Mouse (Mus musculus) neural tube, embryonic 13.5 days (tissue): ENCODE results near the gene Ube2j1. TPM values are rescaled to one million over a fixed set of nuclear protein-coding genes. Genes with fewer than 3 reads are reported as not detected.
A peak's percentile ranks its signal among the peaks of the same experiment; 100 is the strongest.
"Not testable (repeated sequence)": the region's sequence is repeated elsewhere in the genome, so short reads cannot be mapped to it uniquely, and the experiment has no call there.

ENCODE experiments used
- ATAC-seq: fragments of 200-750 bp; cut with Nextera tagmentation; 2 replicates; pipeline ENCODE4 v1.8.0; 2017; ENCODE audit warnings: low read depth, mild to moderate bottlenecking, moderate TSS enrichment, moderate library complexity
- H3K27ac ChIP-seq: fragments of 300-500 bp; sonication (generic); replicated peaks from 2 replicates; pipeline ENCODE4 v1.5.1; 2015; ENCODE audit warnings: moderate library complexity, mild to moderate bottlenecking, inconsistent platforms
- H3K27me3 ChIP-seq: fragments of 300-500 bp; sonication (generic); 2 replicates; pipeline ENCODE4 v1.6.1; 2015; ENCODE audit warnings: mild to moderate bottlenecking, inconsistent platforms
- H3K36me3 ChIP-seq: fragments of 300-500 bp; sonication (generic); 2 replicates; pipeline ENCODE4 v1.6.1; 2015; ENCODE audit warnings: mild to moderate bottlenecking, inconsistent platforms
- H3K4me1 ChIP-seq: fragments of 300-500 bp; sonication (generic); replicated peaks from 2 replicates; pipeline ENCODE4 v1.6.1; 2015; ENCODE audit warnings: inconsistent platforms
- H3K4me2 ChIP-seq: fragments of 300-500 bp; sonication (generic); 2 replicates; pipeline ENCODE4 v1.6.1; 2015; ENCODE audit warnings: inconsistent platforms, mild to moderate bottlenecking, moderate library complexity
- H3K4me3 ChIP-seq: fragments of 300-500 bp; sonication (generic); 2 replicates; pipeline ENCODE4 v1.5.1; 2015; ENCODE audit warnings: mild to moderate bottlenecking, inconsistent platforms
- H3K9ac ChIP-seq: fragments of 300-500 bp; sonication (generic); 2 replicates; pipeline ENCODE4 v1.6.1; 2015; ENCODE audit warnings: moderate library complexity, mild to moderate bottlenecking, inconsistent platforms
- H3K9me3 ChIP-seq: fragments of 300-500 bp; sonication (generic); 2 replicates; pipeline ENCODE4 v1.6.1; 2016; ENCODE audit warnings: inconsistent platforms
- WGBS: fragments of 180-500 bp; shearing (Covaris S2); methylation state at CpG from one replicate; pipeline ENCODE4 v1.1.7; 2015; 5-methylcytosine and 5-hydroxymethylcytosine counted together
- polyA plus RNA-seq: library from polyadenylated mRNA; unstranded; fragments of >200 nt; fragmentation: Nextera tagmentation; extraction: Ambion mirVana; gene quantifications from 2 replicates; pipeline ENCODE4 v1.2.1, GENCODE M21; 2015

The Ube2j1 gene
- polyA plus RNA-seq, 1 experiment from 2014 or later: 63.9 TPM

- Histone ChIP-seq H3K27ac (no peak overlapping the region), H3K4me3 (no peak overlapping the region), H3K9ac (no peak overlapping the region), H3K9me3 (no peaks in the 10 kb centered on the region), H3K4me1 (no peaks in the 10 kb centered on the region), H3K4me2 (no peak overlapping the region), H3K27me3 (no peaks in the 10 kb centered on the region), H3K36me3 (peaks cover 19% of the 10 kb centered on the region)
- ATAC-seq: no peak
- WGBS: 98% methylated on average over 5 of the region's 5 CpGs
Measured at GRCm38 (mm10) chr4:32996083-32996482, 35.1 kb upstream of the Ube2j1 start.

DNA sequence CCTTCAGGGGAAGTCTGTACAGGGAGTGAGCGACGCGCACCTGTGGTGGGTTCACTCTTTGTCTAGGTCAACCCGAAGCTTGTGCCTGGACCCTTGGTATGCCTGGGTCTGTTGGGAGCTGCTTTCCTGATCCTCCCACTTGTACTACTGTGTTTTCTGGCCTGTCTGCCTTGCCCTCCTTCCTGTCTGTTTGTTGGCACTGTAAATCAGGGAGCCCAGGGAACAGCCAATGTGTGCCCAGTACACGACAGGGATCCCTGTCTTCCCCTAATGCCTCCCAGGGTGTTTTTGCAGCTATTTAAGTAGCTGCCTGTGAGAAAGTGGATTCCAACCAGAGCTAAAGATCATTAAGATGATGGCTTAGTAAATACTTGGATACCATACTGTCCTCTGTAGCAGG lies 33.6 kb upstream of the Ube2j1 start:
- no peak overlapping the region for H3K4me2 ChIP-seq
- no peak overlapping the region for H3K27ac ChIP-seq
- no peaks in the 10 kb centered on the region for H3K9me3 ChIP-seq
- no peaks in the 10 kb centered on the region for H3K27me3 ChIP-seq
- H3K4me1 ChIP-seq: no peaks in the 10 kb centered on the region
- H3K4me3 ChIP-seq: no peak overlapping the region
- 83% methylated on average over 5 of the region's 5 CpGs for WGBS
- H3K9ac ChIP-seq: no peak overlapping the region
- peaks cover 19% of the 10 kb centered on the region for H3K36me3 ChIP-seq
- no peak for ATAC-seq

DNA sequence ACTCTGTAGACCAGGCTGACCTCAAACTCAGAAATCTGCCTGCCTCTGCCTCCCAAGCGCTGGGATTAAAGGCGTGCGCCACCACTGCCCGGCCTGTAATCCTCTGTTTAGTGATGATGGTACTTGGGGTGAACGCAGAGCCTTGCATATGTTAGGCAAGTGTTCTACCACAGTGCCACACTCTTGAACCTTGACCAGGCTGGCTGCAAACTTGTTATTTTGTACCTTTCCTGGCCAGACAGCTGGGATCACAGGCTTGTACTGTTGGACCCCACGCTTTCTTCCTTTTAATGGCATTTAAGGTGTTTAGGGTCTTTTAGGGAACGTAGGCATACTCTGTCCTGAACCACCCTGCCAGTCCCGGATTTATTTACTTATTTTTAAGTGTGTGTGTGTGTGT lies 32.2 kb upstream of the Ube2j1 start:
- Histone ChIP-seq H3K27me3 (no peaks in the 10 kb centered on the region), H3K27ac (no peak overlapping the region), H3K9ac (no peak overlapping the region), H3K36me3 (peaks cover 25% of the 10 kb centered on the region), H3K4me1 (no peaks in the 10 kb centered on the region), H3K9me3 (no peaks in the 10 kb centered on the region), H3K4me3 (no peak overlapping the region), H3K4me2 (no peak overlapping the region)
- ATAC-seq: no peak
- WGBS: 96% methylated on average over 8 of the region's 8 CpGs

GRCm38 (mm10) chr4:33002081-33002480 lies 29.1 kb upstream of the Ube2j1 start:
- Histone ChIP-seq H3K4me2 (no peak overlapping the region), H3K36me3 (peaks cover 47% of the 10 kb centered on the region), H3K9me3 (no peaks in the 10 kb centered on the region), H3K9ac (no peak overlapping the region), H3K4me3 (no peak overlapping the region), H3K27me3 (no peaks in the 10 kb centered on the region), H3K4me1 (no peaks in the 10 kb centered on the region), H3K27ac (no peak overlapping the region)
- WGBS: 89% methylated on average over 3 of the region's 3 CpGs
- ATAC-seq: no peak

DNA sequence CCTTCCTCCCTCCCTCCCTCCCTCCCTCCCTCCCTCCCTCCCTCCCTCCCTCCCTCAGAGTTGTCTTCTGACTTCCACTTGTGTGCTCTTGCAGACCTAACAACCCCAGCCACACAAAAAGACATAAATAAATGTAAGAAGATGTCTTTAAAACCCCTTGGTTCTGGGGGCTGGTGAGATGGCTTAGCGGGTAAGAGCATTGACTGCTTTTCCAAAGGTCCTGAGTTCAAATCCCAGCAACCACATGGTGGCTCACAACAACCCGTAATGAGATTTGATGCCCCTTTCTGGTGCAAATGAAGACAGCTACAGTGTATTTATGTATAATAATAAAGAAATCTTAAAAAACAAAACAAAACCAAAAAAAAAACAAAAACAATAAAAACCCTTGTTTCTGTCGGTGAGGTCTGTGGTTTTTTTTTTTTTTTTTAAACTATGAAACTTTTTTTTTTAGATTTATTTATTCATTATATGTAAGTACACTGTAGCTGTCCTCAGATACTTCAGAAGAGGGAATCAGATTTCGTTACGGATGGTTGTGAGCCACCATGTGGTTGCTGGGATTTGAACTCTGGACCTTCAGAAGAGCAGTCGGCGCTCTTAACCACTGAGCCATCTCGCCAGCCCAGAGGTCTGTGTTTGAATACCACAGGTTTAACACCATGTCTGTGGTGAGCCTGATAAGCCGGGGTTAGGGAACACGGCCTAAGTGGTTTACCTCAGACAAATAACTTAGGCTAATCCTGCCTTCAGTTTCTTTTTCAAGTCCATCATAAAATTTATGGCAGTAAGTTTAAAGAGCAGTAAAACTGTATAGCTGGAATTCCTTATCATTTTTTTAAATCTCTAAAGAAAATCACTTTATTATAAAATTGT lies 25.4 kb upstream of the Ube2j1 start:
- H3K9me3 ChIP-seq, H3K4me1 ChIP-seq, H3K9ac ChIP-seq, H3K4me3 ChIP-seq, ATAC-seq, H3K27ac ChIP-seq, H3K27me3 ChIP-seq, H3K4me2 ChIP-seq: not testable (repeated sequence)
- WGBS: 94% methylated on average over 10 of the region's 10 CpGs
- H3K36me3 ChIP-seq: peaks cover 48% of the 10 kb centered on the region

DNA sequence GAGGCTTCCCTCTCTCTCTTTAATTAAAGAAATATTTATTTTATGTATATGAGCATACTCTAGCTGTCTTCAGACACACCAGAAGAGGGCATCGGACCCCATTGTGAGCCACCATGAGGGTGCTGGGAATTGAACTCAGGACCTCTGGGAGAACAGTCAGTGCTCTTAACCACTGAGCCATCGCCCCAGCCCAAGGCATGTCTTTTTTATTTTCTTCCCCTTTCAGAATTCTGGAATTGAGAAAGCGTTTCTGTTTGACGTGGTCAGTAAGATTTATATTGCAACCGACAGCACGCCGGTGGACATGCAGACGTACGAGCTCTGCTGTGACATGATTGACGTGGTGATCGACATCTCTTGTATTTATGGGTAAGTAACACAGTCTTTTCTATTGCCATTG lies 24.4 kb upstream of the Ube2j1 start:
- Histone ChIP-seq H3K4me3 (no peak overlapping the region), H3K9ac (no peak overlapping the region), H3K4me1 (no peaks in the 10 kb centered on the region), H3K4me2 (no peak overlapping the region), H3K27me3 (no peaks in the 10 kb centered on the region), H3K9me3 (no peaks in the 10 kb centered on the region), H3K27ac (no peak overlapping the region), H3K36me3 (peaks cover 48% of the 10 kb centered on the region)
- 89% methylated on average over 11 of the region's 11 CpGs for WGBS
- ATAC-seq: no peak

DNA sequence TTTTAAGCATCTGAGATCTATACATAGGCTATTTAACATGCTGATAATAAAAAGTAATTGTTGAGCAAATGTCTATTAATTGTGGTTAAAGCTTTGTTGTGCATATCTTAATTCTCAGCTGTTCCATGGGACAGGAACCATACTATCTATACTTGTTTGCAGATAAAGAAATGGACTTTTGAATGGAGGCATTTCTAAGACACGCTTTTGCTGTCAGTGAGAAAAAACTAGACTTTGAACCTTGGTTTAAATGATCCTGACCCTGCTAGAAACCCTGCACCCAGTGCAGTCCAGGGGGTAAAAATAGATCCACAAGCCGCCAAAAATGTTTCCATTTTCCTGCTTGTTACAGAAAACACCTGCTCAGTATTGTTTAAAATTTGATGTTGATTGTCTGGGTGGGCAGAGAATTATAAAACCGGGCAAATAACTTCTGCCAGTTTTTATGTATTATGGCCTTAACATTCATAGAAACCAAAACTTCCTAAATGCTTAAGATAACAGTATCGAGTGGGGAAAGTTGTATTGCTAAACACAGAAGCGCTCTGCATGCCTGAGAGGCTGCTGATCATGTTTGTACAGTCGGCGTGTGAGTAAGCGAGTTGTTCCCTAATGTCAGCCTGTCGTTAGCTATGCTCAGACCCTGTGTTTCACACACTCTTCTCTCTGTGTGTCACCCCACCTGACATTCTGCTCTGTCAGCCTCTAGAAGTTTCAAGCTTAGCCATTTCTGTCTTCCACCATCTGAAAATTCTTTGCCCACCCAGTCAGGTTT lies 23.6 kb upstream of the Ube2j1 start:
- no peaks in the 10 kb centered on the region for H3K27me3 ChIP-seq
- no peak overlapping the region for H3K4me3 ChIP-seq
- H3K27ac ChIP-seq: no peak overlapping the region
- WGBS: 90% methylated on average over 9 of the region's 9 CpGs
- H3K4me1 ChIP-seq: no peaks in the 10 kb centered on the region
- H3K36me3 ChIP-seq: peaks cover 51% of the 10 kb centered on the region
- no peak overlapping the region for H3K4me2 ChIP-seq
- ATAC-seq: no peak
- H3K9ac ChIP-seq: no peak overlapping the region
- H3K9me3 ChIP-seq: no peaks in the 10 kb centered on the region

DNA sequence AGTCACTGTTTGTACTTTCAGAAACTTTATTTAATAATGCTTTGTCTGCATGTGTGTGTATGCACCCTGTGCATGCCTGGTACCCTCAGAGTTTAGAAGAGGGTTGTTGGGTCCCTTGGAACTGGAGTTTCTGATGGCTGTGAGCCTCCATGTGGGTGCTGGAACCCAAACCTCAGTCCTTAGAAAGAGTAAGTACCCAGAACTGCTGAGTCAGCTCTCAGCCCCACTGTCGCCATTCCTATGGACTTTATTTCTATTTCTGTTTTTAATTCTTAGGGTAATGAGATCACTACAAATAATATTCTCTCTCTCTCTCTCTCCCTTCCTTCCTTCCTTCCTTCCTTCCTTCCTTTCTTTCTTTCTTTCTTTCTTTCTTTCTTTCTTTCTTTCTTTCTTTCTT lies 21.1 kb upstream of the Ube2j1 start:
- H3K4me1 ChIP-seq: no peaks in the 10 kb centered on the region
- WGBS: 97% methylated on average over 1 of the region's 1 CpGs
- H3K36me3 ChIP-seq: peaks cover 61% of the 10 kb centered on the region

DNA sequence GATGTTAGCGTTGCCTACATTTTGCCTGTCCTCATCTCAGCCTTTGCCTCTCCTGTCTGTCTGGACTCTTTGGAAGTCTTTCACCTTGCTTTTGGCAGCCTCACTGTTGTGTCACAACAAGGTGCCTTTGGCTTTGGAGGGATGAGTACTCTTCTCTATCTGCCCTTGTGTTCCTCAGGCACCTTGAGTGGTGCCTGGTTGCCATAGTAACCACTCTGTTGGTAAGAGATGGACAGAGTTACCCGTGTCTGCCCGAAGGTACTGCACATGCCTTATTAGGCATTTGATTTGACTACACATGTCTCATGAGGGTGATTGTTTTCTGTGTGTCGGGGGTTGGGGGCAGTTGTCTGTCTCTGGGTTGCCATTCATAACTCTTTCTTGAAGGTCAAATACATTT lies 18.7 kb upstream of the Ube2j1 start:
- no peak overlapping the region for H3K27ac ChIP-seq
- 74% methylated on average over 4 of the region's 4 CpGs for WGBS
- H3K9me3 ChIP-seq: no peaks in the 10 kb centered on the region
- H3K4me1 ChIP-seq: no peaks in the 10 kb centered on the region
- H3K9ac ChIP-seq: no peak overlapping the region
- H3K4me2 ChIP-seq: no peak overlapping the region
- peaks cover 45% of the 10 kb centered on the region for H3K36me3 ChIP-seq
- no peak for ATAC-seq
- no peak overlapping the region for H3K4me3 ChIP-seq
- no peaks in the 10 kb centered on the region for H3K27me3 ChIP-seq

More for the DNA sequence above, 21.1 kb upstream of the Ube2j1 start:
- H3K9me3 ChIP-seq: no peaks in the 10 kb centered on the region
- no peak overlapping the region for H3K4me2 ChIP-seq
- no peaks in the 10 kb centered on the region for H3K27me3 ChIP-seq
- H3K9ac ChIP-seq: no peak overlapping the region
- H3K4me3 ChIP-seq: no peak overlapping the region
- no peak for ATAC-seq
- no peak overlapping the region for H3K27ac ChIP-seq

DNA sequence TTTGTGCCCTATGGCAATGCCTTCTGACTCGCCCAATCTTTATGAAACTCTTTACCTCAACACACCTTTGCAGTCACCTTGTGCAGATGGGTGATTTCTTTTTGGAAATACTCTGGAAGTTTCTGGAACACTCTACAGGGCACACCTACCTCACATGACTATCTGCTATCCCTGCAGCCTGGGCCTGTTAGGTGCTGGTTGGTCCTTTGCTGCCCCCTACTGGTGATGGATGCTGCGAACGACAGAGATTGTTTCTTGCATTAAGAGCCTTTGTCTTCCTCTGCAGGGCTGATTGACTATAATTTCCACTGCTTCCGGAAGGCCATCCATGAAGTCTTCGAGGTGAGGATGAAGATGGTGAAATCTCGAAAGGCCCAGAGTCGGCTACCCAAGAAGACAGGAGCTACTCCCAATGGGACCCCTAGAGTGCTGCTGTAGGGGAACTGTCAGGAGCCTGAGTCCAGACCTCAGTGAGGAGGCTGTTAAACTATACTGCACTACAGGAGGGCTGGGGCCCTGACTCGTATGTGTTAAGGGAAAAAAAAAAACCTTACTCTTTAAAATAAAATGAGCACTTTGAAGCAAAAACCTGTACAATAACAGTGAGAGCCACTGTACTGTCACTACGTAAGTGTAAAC lies 12.7 kb upstream of the Ube2j1 start:
- Histone ChIP-seq H3K4me3 (no peak overlapping the region), H3K27ac (no peak overlapping the region), H3K36me3 (peaks cover 36% of the 10 kb centered on the region), H3K9ac (no peak overlapping the region), H3K4me1 (no peaks in the 10 kb centered on the region), H3K27me3 (no peaks in the 10 kb centered on the region), H3K9me3 (no peaks in the 10 kb centered on the region), H3K4me2 (no peak overlapping the region)
- 58% methylated on average over 9 of the region's 9 CpGs for WGBS
- ATAC-seq: peak; percentile 88

DNA sequence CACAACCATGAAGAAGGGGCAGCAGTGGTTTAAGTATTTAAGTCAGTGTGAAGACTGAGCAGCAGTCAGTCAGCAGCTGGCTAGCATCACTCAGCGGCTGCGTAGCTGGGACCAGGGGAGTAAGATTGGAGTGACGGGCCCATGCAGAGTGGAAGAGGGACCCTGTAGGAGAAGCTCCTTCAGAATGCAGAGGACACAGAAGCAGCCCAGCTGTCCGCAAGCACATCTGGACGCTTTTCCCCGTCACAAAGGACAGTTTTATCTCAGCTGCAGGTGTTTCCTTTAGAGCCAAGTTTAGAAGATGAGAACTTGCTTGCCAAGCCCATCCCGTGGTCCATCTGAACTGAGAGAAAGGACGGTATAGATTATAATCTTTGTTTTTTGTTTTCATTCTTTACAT lies 6.8 kb upstream of the Ube2j1 start:
- Histone ChIP-seq H3K36me3 (peaks cover 41% of the 10 kb centered on the region), H3K9ac (no peak overlapping the region), H3K9me3 (no peaks in the 10 kb centered on the region), H3K27me3 (no peaks in the 10 kb centered on the region), H3K4me1 (peaks cover 10% of the 10 kb centered on the region), H3K4me3 (no peak overlapping the region), H3K4me2 (no peak overlapping the region), H3K27ac (no peak overlapping the region)
- no peak for ATAC-seq
- WGBS: 88% methylated on average over 8 of the region's 8 CpGs

DNA sequence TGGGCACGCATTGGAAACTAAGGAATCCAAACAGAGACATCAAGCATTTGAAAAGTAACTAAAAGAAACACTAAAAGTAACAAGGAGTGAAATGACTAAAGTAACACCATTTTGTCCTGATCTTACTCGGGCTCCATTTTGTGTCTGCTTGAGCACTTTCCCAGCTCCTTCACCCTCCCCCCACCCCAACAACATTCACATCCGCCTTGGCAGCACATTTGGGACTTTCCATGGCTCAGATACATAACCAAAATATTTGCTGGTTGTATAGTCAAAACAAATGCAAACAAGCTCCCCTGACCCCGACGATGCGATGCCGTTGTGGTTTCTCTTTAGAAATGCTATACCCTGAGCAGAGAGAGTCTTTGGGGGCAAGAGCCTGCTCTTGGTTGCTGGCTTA lies 2.1 kb upstream of the Ube2j1 start:
- H3K4me1 ChIP-seq: peaks cover 38% of the 10 kb centered on the region
- H3K4me3 ChIP-seq: no peak overlapping the region
- no peaks in the 10 kb centered on the region for H3K9me3 ChIP-seq
- no peak overlapping the region for H3K27ac ChIP-seq
- no peak for ATAC-seq
- no peak overlapping the region for H3K9ac ChIP-seq
- no peak overlapping the region; the same call in 1 of the 2 replicates for H3K4me2 ChIP-seq
- H3K27me3 ChIP-seq: no peaks in the 10 kb centered on the region
- WGBS: 93% methylated on average over 7 of the region's 7 CpGs
- peaks cover 24% of the 10 kb centered on the region for H3K36me3 ChIP-seq
